Mouse (Mus musculus): Measurements from ENCODE around the gene Klhl8. TPM values are rescaled to one million over a fixed set of nuclear protein-coding genes. Genes with fewer than 3 reads are reported as not detected.

Gene Klhl8
- polyA plus RNA-seq, 1 experiment: 9.4 TPM

- no peaks in the 10 kb centered on the region for H3K27me3 ChIP-seq (ENCODE audit: control insufficient read depth, insufficient read depth, low read length)
- 96% methylated on average over 12 of the region's 12 CpGs for WGBS
Measured at GRCm38 (mm10) chr5:103829158-103829557, 81.9 kb downstream of the Klhl8 start.

GRCm38 (mm10) chr5:103828729-103829128 is 82.3 kb downstream of the Klhl8 start:
- no peak for TF ChIP-seq CTCF (IDR thresholded peaks at IDR 0.05; ENCODE audit: borderline replicate concordance, control insufficient read depth, extremely low read depth, insufficient read depth, low read length, poor library complexity)
- TF ChIP-seq POLR2A (IDR thresholded peaks at IDR 0.05; ENCODE audit: control insufficient read depth, extremely low read depth, insufficient read depth, low read length, poor library complexity): no peak
- Histone ChIP-seq H3K4me3 (ENCODE audit: control insufficient read depth, insufficient read depth, low read length) (no peak overlapping the region), H3K36me3 (ENCODE audit: control insufficient read depth, insufficient read depth, low read length) (peaks cover 74% of the 10 kb centered on the region), H3K27ac (ENCODE audit: control insufficient read depth, insufficient read depth, low read length) (no peak overlapping the region), H3K27me3 (ENCODE audit: control insufficient read depth, insufficient read depth, low read length) (no peaks in the 10 kb centered on the region), H3K4me1 (replicated peaks; ENCODE audit: control insufficient read depth, insufficient read depth, low read length) (no peaks in the 10 kb centered on the region)
- DNase-seq: no peak
- 95% methylated on average over 8 of the region's 8 CpGs for WGBS

More at GRCm38 (mm10) chr5:103829158-103829557, 81.9 kb downstream of the Klhl8 start:
- DNase-seq: no peak
- no peak overlapping the region for H3K27ac ChIP-seq (ENCODE audit: control insufficient read depth, insufficient read depth, low read length)
- no peak for TF ChIP-seq POLR2A (IDR thresholded peaks at IDR 0.05; ENCODE audit: control insufficient read depth, extremely low read depth, insufficient read depth, low read length, poor library complexity)
- no peak for TF ChIP-seq CTCF (IDR thresholded peaks at IDR 0.05; ENCODE audit: borderline replicate concordance, control insufficient read depth, extremely low read depth, insufficient read depth, low read length, poor library complexity)
- peaks cover 78% of the 10 kb centered on the region for H3K36me3 ChIP-seq (ENCODE audit: control insufficient read depth, insufficient read depth, low read length)
- no peaks in the 10 kb centered on the region for H3K4me1 ChIP-seq (replicated peaks; ENCODE audit: control insufficient read depth, insufficient read depth, low read length)
- no peak overlapping the region for H3K4me3 ChIP-seq (ENCODE audit: control insufficient read depth, insufficient read depth, low read length)

- WGBS: 97% methylated on average over 21 of the region's 21 CpGs
- no peaks in the 10 kb centered on the region for H3K27me3 ChIP-seq (ENCODE audit: control insufficient read depth, insufficient read depth, low read length)
- no peak for TF ChIP-seq POLR2A (IDR thresholded peaks at IDR 0.05; ENCODE audit: control insufficient read depth, extremely low read depth, insufficient read depth, low read length, poor library complexity)
- TF ChIP-seq CTCF (IDR thresholded peaks at IDR 0.05; ENCODE audit: borderline replicate concordance, control insufficient read depth, extremely low read depth, insufficient read depth, low read length, poor library complexity): no peak
- no peaks in the 10 kb centered on the region for H3K4me1 ChIP-seq (replicated peaks; ENCODE audit: control insufficient read depth, insufficient read depth, low read length)
- H3K36me3 ChIP-seq (ENCODE audit: control insufficient read depth, insufficient read depth, low read length): peaks cover 69% of the 10 kb centered on the region
- no peak for DNase-seq
- no peak overlapping the region for H3K27ac ChIP-seq (ENCODE audit: control insufficient read depth, insufficient read depth, low read length)
- no peak overlapping the region for H3K4me3 ChIP-seq (ENCODE audit: control insufficient read depth, insufficient read depth, low read length)
Measured at GRCm38 (mm10) chr5:103828304-103828703, 82.8 kb downstream of the Klhl8 start.

- WGBS: 95% methylated on average over 5 of the region's 5 CpGs
Measured at GRCm38 (mm10) chr5:103822949-103823348, 88.1 kb downstream of the Klhl8 start.

GRCm38 (mm10) chr5:103821500-103822298 is 89.4 kb downstream of the Klhl8 start:
- Histone ChIP-seq H3K27me3 (ENCODE audit: control insufficient read depth, insufficient read depth, low read length) (no peaks in the 10 kb centered on the region), H3K36me3 (ENCODE audit: control insufficient read depth, insufficient read depth, low read length) (peaks cover 28% of the 10 kb centered on the region), H3K4me3 (ENCODE audit: control insufficient read depth, insufficient read depth, low read length) (no peak overlapping the region), H3K27ac (ENCODE audit: control insufficient read depth, insufficient read depth, low read length) (peak overlapping the region; percentile 86), H3K4me1 (replicated peaks; ENCODE audit: control insufficient read depth, insufficient read depth, low read length) (peaks cover 25% of the 10 kb centered on the region)
- 64% methylated on average over 13 of the region's 13 CpGs for WGBS
- TF ChIP-seq POLR2A (IDR thresholded peaks at IDR 0.05; ENCODE audit: control insufficient read depth, extremely low read depth, insufficient read depth, low read length, poor library complexity) (no peak), CTCF (IDR thresholded peaks at IDR 0.05; ENCODE audit: borderline replicate concordance, control insufficient read depth, extremely low read depth, insufficient read depth, low read length, poor library complexity) (no peak)
- peak; percentile 52 for DNase-seq

More at GRCm38 (mm10) chr5:103822949-103823348, 88.1 kb downstream of the Klhl8 start:
- TF ChIP-seq CTCF (IDR thresholded peaks at IDR 0.05; ENCODE audit: borderline replicate concordance, control insufficient read depth, extremely low read depth, insufficient read depth, low read length, poor library complexity) (no peak), POLR2A (IDR thresholded peaks at IDR 0.05; ENCODE audit: control insufficient read depth, extremely low read depth, insufficient read depth, low read length, poor library complexity) (no peak)
- DNase-seq: no peak
- H3K4me1 ChIP-seq (replicated peaks; ENCODE audit: control insufficient read depth, insufficient read depth, low read length): peaks cover 24% of the 10 kb centered on the region
- H3K27me3 ChIP-seq (ENCODE audit: control insufficient read depth, insufficient read depth, low read length): no peaks in the 10 kb centered on the region
- H3K36me3 ChIP-seq (ENCODE audit: control insufficient read depth, insufficient read depth, low read length): peaks cover 36% of the 10 kb centered on the region
- no peak overlapping the region for H3K27ac ChIP-seq (ENCODE audit: control insufficient read depth, insufficient read depth, low read length)
- H3K4me3 ChIP-seq (ENCODE audit: control insufficient read depth, insufficient read depth, low read length): no peak overlapping the region

GRCm38 (mm10) chr5:103821062-103821461 is 90.0 kb downstream of the Klhl8 start:
- H3K27ac ChIP-seq (ENCODE audit: control insufficient read depth, insufficient read depth, low read length): peak overlapping the region; percentile 86
- no peak for DNase-seq

More at GRCm38 (mm10) chr5:103821062-103821461, 90.0 kb downstream of the Klhl8 start:
- H3K4me3 ChIP-seq (ENCODE audit: control insufficient read depth, insufficient read depth, low read length): no peak overlapping the region
- 95% methylated on average over 9 of the region's 9 CpGs for WGBS
- no peaks in the 10 kb centered on the region for H3K27me3 ChIP-seq (ENCODE audit: control insufficient read depth, insufficient read depth, low read length)
- TF ChIP-seq CTCF (IDR thresholded peaks at IDR 0.05; ENCODE audit: borderline replicate concordance, control insufficient read depth, extremely low read depth, insufficient read depth, low read length, poor library complexity) (no peak), POLR2A (IDR thresholded peaks at IDR 0.05; ENCODE audit: control insufficient read depth, extremely low read depth, insufficient read depth, low read length, poor library complexity) (no peak)
- H3K36me3 ChIP-seq (ENCODE audit: control insufficient read depth, insufficient read depth, low read length): peaks cover 25% of the 10 kb centered on the region
- peaks cover 25% of the 10 kb centered on the region for H3K4me1 ChIP-seq (replicated peaks; ENCODE audit: control insufficient read depth, insufficient read depth, low read length)
